Mouse (Mus musculus): ENCODE data around the gene Gm20388. TPM values are rescaled to one million over a fixed set of nuclear protein-coding genes. Genes with fewer than 3 reads are reported as not detected.

Gene Gm20388
- total RNA-seq, 2 experiments from 2014 or later, result 10.7 TPM; not detected in 1

- DNase-seq (ENCODE audit: low spot score in 2 of 2), result no peak
Measured at GRCm38 (mm10) chr8:120830661-120831060, 920.0 kb downstream of the Gm20388 start.

- DNase-seq (ENCODE audit: low spot score in 2 of 2), result no peak
Measured at GRCm38 (mm10) chr8:120832022-120832421, 921.4 kb downstream of the Gm20388 start.

- no peak for DNase-seq (ENCODE audit: low spot score in 2 of 2)
Measured at GRCm38 (mm10) chr8:120833196-120833595, 922.6 kb downstream of the Gm20388 start.

- DNase-seq (ENCODE audit: low spot score in 2 of 2), result no peak
Measured at GRCm38 (mm10) chr8:120839031-120839430, 928.4 kb downstream of the Gm20388 start.

GRCm38 (mm10) chr8:120843084-120843483, 932.4 kb downstream of the Gm20388 start:
- DNase-seq (ENCODE audit: low spot score in 2 of 2), result no peak

- DNase-seq (ENCODE audit: low spot score in 2 of 2), result no peak
Measured at GRCm38 (mm10) chr8:120846018-120846417, 935.4 kb downstream of the Gm20388 start.

GRCm38 (mm10) chr8:120847279-120847678, 936.6 kb downstream of the Gm20388 start:
- DNase-seq (ENCODE audit: low spot score in 2 of 2), result no peak

- DNase-seq (ENCODE audit: low spot score in 2 of 2), result no peak
Measured at GRCm38 (mm10) chr8:120847735-120848134, 937.1 kb downstream of the Gm20388 start.

GRCm38 (mm10) chr8:120848434-120848833, 937.8 kb downstream of the Gm20388 start:
- no peak for DNase-seq (ENCODE audit: low spot score in 2 of 2)

GRCm38 (mm10) chr8:120851411-120851810, 940.8 kb downstream of the Gm20388 start:
- DNase-seq (ENCODE audit: low spot score in 2 of 2), result no peak

GRCm38 (mm10) chr8:120859881-120860280, 949.2 kb downstream of the Gm20388 start:
- DNase-seq (ENCODE audit: low spot score in 2 of 2), result no peak

- no peak for DNase-seq (ENCODE audit: low spot score in 2 of 2)
Measured at GRCm38 (mm10) chr8:120860423-120861126, 949.9 kb downstream of the Gm20388 start.

GRCm38 (mm10) chr8:120863683-120864082, 953.0 kb downstream of the Gm20388 start:
- DNase-seq (ENCODE audit: low spot score in 2 of 2), result no peak

GRCm38 (mm10) chr8:120867386-120867785, 956.7 kb downstream of the Gm20388 start:
- no peak for DNase-seq (ENCODE audit: low spot score in 2 of 2)

- DNase-seq (ENCODE audit: low spot score in 2 of 2), result no peak
Measured at GRCm38 (mm10) chr8:120872661-120873060, 962.0 kb downstream of the Gm20388 start.

GRCm38 (mm10) chr8:120876010-120876918, 965.6 kb downstream of the Gm20388 start:
- DNase-seq (ENCODE audit: low spot score in 2 of 2), result no peak

- peak in 1 of 2 experiments; percentile 30 for DNase-seq (ENCODE audit: low spot score in 2 of 2)
Measured at GRCm38 (mm10) chr8:120877005-120877404, 966.4 kb downstream of the Gm20388 start.

GRCm38 (mm10) chr8:120879928-120880327, 969.3 kb downstream of the Gm20388 start:
- no peak for DNase-seq (ENCODE audit: low spot score in 2 of 2)

GRCm38 (mm10) chr8:120881634-120882033, 971.0 kb downstream of the Gm20388 start:
- no peak for DNase-seq (ENCODE audit: low spot score in 2 of 2)

GRCm38 (mm10) chr8:120882657-120883056, 972.0 kb downstream of the Gm20388 start:
- DNase-seq (ENCODE audit: low spot score in 2 of 2), result no peak

GRCm38 (mm10) chr8:120883369-120883768, 972.7 kb downstream of the Gm20388 start:
- no peak for DNase-seq (ENCODE audit: low spot score in 2 of 2)

GRCm38 (mm10) chr8:120883853-120884252, 973.2 kb downstream of the Gm20388 start:
- no peak for DNase-seq (ENCODE audit: low spot score in 2 of 2)

All from layer of hippocampus, adult 18-20 months (tissue).